In genomic region chr13:94885291-94886235, GRCm38 (mm10) we compare ENCODE assay signal across 8 mouse cellular contexts. TPM values are rescaled to one million over a fixed set of nuclear protein-coding genes. Genes with fewer than 3 reads are reported as not detected.
DNase-seq lines count a peak whose midpoint lies in the region; ATAC-seq lines count a peak whose summit lies in the region.

No protein-coding gene starts in this region.

- no peak overlapping the region for H3K9ac ChIP-seq in kidney, embryonic 16.5 days (replicated peaks; ENCODE audit: low read length)
- no peak overlapping the region; the same call in 1 of the 2 replicates for H3K9ac ChIP-seq in embryonic facial prominence, embryonic 11.5 days (replicated peaks; ENCODE audit: low read length)
- peak overlapping the region; percentile 44 for H3K9ac ChIP-seq in hindbrain, embryonic 14.5 days
- H3K9ac ChIP-seq in neural tube, embryonic 12.5 days = no peak overlapping the region

- H3K36me3 ChIP-seq in kidney, embryonic 16.5 days (ENCODE audit: insufficient read depth, low read length) = no peaks in the 10 kb centered on the region
- H3K36me3 ChIP-seq in embryonic facial prominence, embryonic 11.5 days (replicated peaks; ENCODE audit: control insufficient read depth, insufficient read depth, low read depth, low read length) = no peaks in the 10 kb centered on the region
- H3K36me3 ChIP-seq in hindbrain, embryonic 14.5 days (replicated peaks; ENCODE audit: control insufficient read depth, insufficient read depth) = no peaks in the 10 kb centered on the region
- no peaks in the 10 kb centered on the region for H3K36me3 ChIP-seq in neural tube, embryonic 12.5 days

- ATAC-seq in kidney, embryonic 16.5 days (ENCODE audit: low FRiP score, low TSS enrichment) = peak; percentile 69; the same call in 1 of the 2 replicates
- ATAC-seq in embryonic facial prominence, embryonic 11.5 days (replicated peaks; ENCODE audit: insufficient number of reproducible peaks, low FRiP score, low TSS enrichment, low read depth) = peak; percentile 27; the same call in 1 of the 2 replicates
- peak; percentile 49; the same call in 1 of the 2 replicates for ATAC-seq in hindbrain, embryonic 14.5 days (ENCODE audit: low FRiP score)
- 0 out of 2 replicates have a peak, but pooled peaks have one; percentile 33 for ATAC-seq in neural tube, embryonic 12.5 days (ENCODE audit: low FRiP score, low read depth)

- peaks cover 87% of the 10 kb centered on the region for H3K27me3 ChIP-seq in kidney, embryonic 16.5 days (ENCODE audit: insufficient read depth, low read length)
- peaks cover 58% of the 10 kb centered on the region for H3K27me3 ChIP-seq in embryonic facial prominence, embryonic 11.5 days (ENCODE audit: control insufficient read depth, insufficient read depth, low read length)
- peaks cover 92% of the 10 kb centered on the region for H3K27me3 ChIP-seq in hindbrain, embryonic 14.5 days (ENCODE audit: control insufficient read depth, insufficient read depth, low read length)
- H3K27me3 ChIP-seq in neural tube, embryonic 12.5 days (replicated peaks) = peaks cover 87% of the 10 kb centered on the region

- peak overlapping the region; percentile 24 for H3K4me3 ChIP-seq in kidney, embryonic 16.5 days (ENCODE audit: low read length)
- H3K4me3 ChIP-seq in embryonic facial prominence, embryonic 11.5 days (ENCODE audit: low read depth, low read length) = peak overlapping the region; percentile 17
- peak overlapping the region; percentile 16 for H3K4me3 ChIP-seq in hindbrain, embryonic 14.5 days (replicated peaks; ENCODE audit: low read length)
- H3K4me3 ChIP-seq in neural tube, embryonic 12.5 days = peak overlapping the region; percentile 23

- H3K4me1 ChIP-seq in kidney, embryonic 16.5 days (ENCODE audit: insufficient read depth, low read length) = peaks cover 23% of the 10 kb centered on the region
- H3K4me1 ChIP-seq in embryonic facial prominence, embryonic 11.5 days (ENCODE audit: control insufficient read depth, insufficient read depth, low read length) = peaks cover 9% of the 10 kb centered on the region; the same call in 1 of the 2 replicates
- 0 out of 2 replicates have a peak, but pooled peaks cover 5% of the 10 kb centered on the region for H3K4me1 ChIP-seq in hindbrain, embryonic 14.5 days (replicated peaks; ENCODE audit: control insufficient read depth, insufficient read depth, low read length)
- H3K4me1 ChIP-seq in neural tube, embryonic 12.5 days = peaks cover 23% of the 10 kb centered on the region

- DNase-seq in kidney, postnatal 14 days = no peak
- no peak for DNase-seq in embryonic facial prominence, embryonic 11.5 days (ENCODE audit: low spot score)
- peak; percentile 29 for DNase-seq in hindbrain, embryonic 14.5 days (ENCODE audit: low spot score)
- no peak for DNase-seq in spleen, postnatal 4 days (ENCODE audit: low spot score in 2 of 2)
- DNase-seq in urinary bladder, adult 18-20 months (ENCODE audit: low spot score in 2 of 2) = no peak
- no peak for DNase-seq in urinary bladder, adult 2 months (ENCODE audit: low spot score)

- no peak overlapping the region for H3K27ac ChIP-seq in kidney, embryonic 16.5 days (ENCODE audit: low read length)
- H3K27ac ChIP-seq in embryonic facial prominence, embryonic 11.5 days (replicated peaks; ENCODE audit: low read depth, low read length) = no peak overlapping the region
- H3K27ac ChIP-seq in hindbrain, embryonic 14.5 days = peak overlapping the region; percentile 72
- H3K27ac ChIP-seq in neural tube, embryonic 12.5 days = no peak overlapping the region; the same call in 1 of the 2 replicates

- no peaks in the 10 kb centered on the region for H3K9me3 ChIP-seq in kidney, embryonic 16.5 days (ENCODE audit: low read length)
- H3K9me3 ChIP-seq in embryonic facial prominence, embryonic 11.5 days (replicated peaks; ENCODE audit: control insufficient read depth, low read length) = no peaks in the 10 kb centered on the region
- no peaks in the 10 kb centered on the region for H3K9me3 ChIP-seq in hindbrain, embryonic 14.5 days (ENCODE audit: control insufficient read depth, low read length)
- H3K9me3 ChIP-seq in neural tube, embryonic 12.5 days = no peaks in the 10 kb centered on the region

- H3K4me2 ChIP-seq in kidney, embryonic 16.5 days (replicated peaks; ENCODE audit: low read depth, low read length) = peak overlapping the region; percentile 36
- H3K4me2 ChIP-seq in embryonic facial prominence, embryonic 11.5 days (ENCODE audit: low read depth, low read length) = peak overlapping the region; percentile 33
- H3K4me2 ChIP-seq in hindbrain, embryonic 14.5 days (replicated peaks) = peak overlapping the region; percentile 42
- peak overlapping the region; percentile 47 for H3K4me2 ChIP-seq in neural tube, embryonic 12.5 days (replicated peaks)

- WGBS in kidney, embryonic 16.5 days = 2% methylated on average over 74 of the region's 81 CpGs
- WGBS in embryonic facial prominence, embryonic 11.5 days = 2% methylated on average over 68 of the region's 81 CpGs
- 2% methylated on average over 78 of the region's 81 CpGs for WGBS in hindbrain, embryonic 14.5 days
- WGBS in neural tube, embryonic 12.5 days = 1% methylated on average over 81 of the region's 81 CpGs

RNA-seq across cellular contexts. Expression of gene Otp, which starts 10.2 kb away (rescaled TPM):
- polyA plus RNA-seq in kidney, embryonic 16.5 days (2015; fragmentation: Nextera tagmentation; extraction: Ambion mirVana) = not detected in 2 replicates
- polyA plus RNA-seq in embryonic facial prominence, embryonic 11.5 days (2014; fragmentation: Nextera tagmentation; extraction: Ambion mirVana) = 0.60 and 2.6 TPM in 2 replicates
- polyA plus RNA-seq in hindbrain, embryonic 14.5 days (2014; fragmentation: Nextera tagmentation; extraction: Ambion mirVana) = 9.2 and 10.6 TPM in 2 replicates
- 10.9 and 13.0 TPM in 2 replicates for polyA plus RNA-seq in neural tube, embryonic 12.5 days (2016; fragmentation: Nextera tagmentation; extraction: Ambion mirVana)
- not detected in 2 replicates for polyA plus RNA-seq in urinary bladder, adult 2 months (2012; rRNA removed)
